Mouse (Mus musculus): Measurements from ENCODE around the gene Efemp2.

Gene Efemp2

GRCm38 (mm10) chr19:5500330-5500875 lies 26.6 kb downstream of the Efemp2 start:
- no peak for DNase-seq (ENCODE audit: low spot score)

- no peak for DNase-seq (ENCODE audit: low spot score)
These were observed 29.9 kb downstream of the Efemp2 start, which contains the start of gene 1700020D05Rik for GRCm38 (mm10) chr19:5503687-5504086. 1700020D05Rik (minus strand) TSS chr19:5503787.

- DNase-seq (ENCODE audit: low spot score) = peak; percentile 35
These were observed 36.6 kb downstream of the Efemp2 start, which contains the start of gene Snx32 for GRCm38 (mm10) chr19:5510031-5511026. Snx32 (minus strand) TSS chr19:5510538.

- DNase-seq (ENCODE audit: low spot score) = no peak
These were observed 37.4 kb downstream of the Efemp2 start for GRCm38 (mm10) chr19:5511074-5511632.

GRCm38 (mm10) chr19:5512091-5513004 lies 38.6 kb downstream of the Efemp2 start:
- no peak for DNase-seq (ENCODE audit: low spot score)

- DNase-seq (ENCODE audit: low spot score) = no peak
These were observed 39.2 kb downstream of the Efemp2 start for GRCm38 (mm10) chr19:5513005-5513349.

- DNase-seq (ENCODE audit: low spot score) = no peak
These were observed 42.4 kb downstream of the Efemp2 start for GRCm38 (mm10) chr19:5515840-5516777.

- no peak for DNase-seq (ENCODE audit: low spot score)
These were observed 43.3 kb downstream of the Efemp2 start for GRCm38 (mm10) chr19:5516906-5517505.

- no peak for DNase-seq (ENCODE audit: low spot score)
These were observed 45.0 kb downstream of the Efemp2 start for GRCm38 (mm10) chr19:5518721-5519120.

GRCm38 (mm10) chr19:5525204-5525603 lies 51.5 kb downstream of the Efemp2 start:
- no peak for DNase-seq (ENCODE audit: low spot score)

GRCm38 (mm10) chr19:5529325-5530137 lies 55.8 kb downstream of the Efemp2 start:
- peak; percentile 96 for DNase-seq (ENCODE audit: low spot score)

GRCm38 (mm10) chr19:5530138-5530524 lies 56.4 kb downstream of the Efemp2 start:
- no peak for DNase-seq (ENCODE audit: low spot score)

All from adipocyte (in vitro differentiated cells).